Mouse (Mus musculus) adrenal gland, adult 8-10 months (tissue): ENCODE results near the gene Rgs3. TPM values are rescaled to one million over a fixed set of nuclear protein-coding genes. Genes with fewer than 3 reads are reported as not detected.
A peak's percentile ranks its signal among the peaks of the same experiment; 100 is the strongest.

Experiments
- DNase-seq: peaks from one replicate; pipeline ENCODE4 v3.0.0; 2022
- total RNA-seq, 4 experiments: library from RNA; stranded (reverse); gene quantifications; 2 replicates each; pipeline ENCODE4 v1.2.4; 2022

Gene Rgs3
- total RNA-seq: 10 to 100 TPM; 30.0 to 44.5 (median 38.0) TPM

DNA sequence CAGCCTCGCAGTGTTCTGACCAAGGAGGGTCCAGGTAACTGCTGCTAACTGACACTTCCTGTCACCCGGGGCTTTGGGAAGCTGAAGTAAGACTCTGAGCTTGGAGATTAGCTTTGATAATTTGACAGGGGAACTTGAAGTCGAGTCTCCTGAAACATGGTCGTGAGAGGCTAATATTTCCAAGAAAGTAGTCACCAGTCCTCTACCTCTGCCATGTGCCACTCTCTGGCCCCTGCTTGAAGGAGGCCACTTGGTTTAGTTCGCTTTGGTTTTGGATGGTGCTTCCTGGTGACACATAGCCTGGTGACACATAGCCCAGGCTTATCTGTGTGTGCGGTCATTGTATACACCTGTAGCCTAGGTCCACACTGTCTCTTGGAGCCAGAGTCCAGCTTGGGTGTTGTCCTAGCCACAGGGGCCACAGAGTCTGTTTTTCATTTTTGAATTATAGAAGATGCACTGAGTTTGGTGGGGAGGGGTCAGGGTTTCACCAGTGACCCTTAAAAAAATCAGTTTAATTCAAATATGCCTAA, at the start of gene Rgs3:
Rgs3 (plus strand) TSS at position 51 of the 533 bp plus-strand sequence.
- no peak for DNase-seq

DNA sequence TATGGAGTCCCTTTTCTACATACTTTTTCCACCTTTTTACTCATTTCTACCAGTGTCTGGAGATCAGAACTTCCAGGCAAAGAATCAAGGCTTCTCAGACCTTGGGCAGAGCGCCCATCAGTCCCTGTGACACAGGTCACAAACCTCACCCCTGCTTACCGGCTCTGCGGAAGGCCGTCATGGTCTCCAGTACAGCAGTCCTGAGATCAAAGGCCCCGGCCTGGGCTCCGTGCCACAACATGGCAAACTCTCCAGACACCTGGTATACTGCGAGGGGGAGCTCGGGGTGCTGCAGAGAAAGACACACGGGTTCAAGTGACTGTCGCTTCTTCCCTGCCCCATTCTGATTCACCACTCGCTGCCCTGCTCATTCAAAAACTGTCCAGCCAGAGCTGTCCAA, 49.7 kb upstream of the Rgs3 start:
- peak; percentile 95 for DNase-seq

DNA sequence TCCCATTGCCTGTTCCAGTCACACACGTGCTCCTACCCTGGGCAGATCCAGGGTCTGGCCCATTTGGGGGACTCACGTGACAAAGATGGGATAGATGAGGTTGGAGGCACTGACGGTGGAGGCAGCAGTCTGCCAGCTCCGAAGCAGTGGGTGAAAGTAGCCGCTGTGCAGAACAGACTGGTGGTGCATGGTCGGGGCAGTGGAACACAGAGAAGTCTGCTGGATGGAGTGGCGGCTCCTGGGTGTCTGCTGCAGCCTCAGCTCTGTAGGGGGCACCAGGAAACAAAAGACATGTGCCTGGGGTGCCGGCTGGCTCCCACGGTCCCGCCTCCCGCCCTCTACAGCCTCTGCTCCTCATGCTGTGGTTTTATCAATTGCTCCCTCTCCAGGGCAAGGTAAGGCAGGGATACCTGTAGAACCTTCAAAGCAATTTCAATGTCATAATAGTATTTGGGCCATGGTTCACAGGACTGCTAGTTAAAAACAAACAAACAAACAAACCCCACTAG, 45.6 kb upstream of the Rgs3 start:
- no peak for DNase-seq

GRCm38 (mm10) chr4:62514995-62515394, 44.7 kb upstream of the Rgs3 start:
- DNase-seq: no peak

DNA sequence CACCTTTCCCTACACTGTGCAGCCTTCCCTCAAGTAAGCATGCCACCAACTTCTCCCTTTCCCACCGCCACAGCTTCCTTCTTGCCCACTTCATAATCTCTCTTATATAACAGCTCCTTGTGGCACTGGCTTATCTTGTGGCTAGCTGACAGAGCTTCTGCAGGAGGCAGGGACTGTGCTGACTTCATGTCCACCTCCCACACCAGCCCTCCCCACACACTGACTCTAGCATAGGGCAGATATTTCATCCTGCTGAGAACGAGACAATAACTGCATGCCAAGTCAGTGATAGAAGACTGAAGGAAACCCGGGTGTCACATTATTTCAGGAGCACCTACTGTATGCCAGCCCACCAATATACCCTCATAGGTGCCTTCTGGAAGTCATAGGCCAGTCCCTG, 44.2 kb upstream of the Rgs3 start:
- DNase-seq: no peak

- no peak for DNase-seq
These were observed 43.6 kb upstream of the Rgs3 start for GRCm38 (mm10) chr4:62516079-62516478.

DNA sequence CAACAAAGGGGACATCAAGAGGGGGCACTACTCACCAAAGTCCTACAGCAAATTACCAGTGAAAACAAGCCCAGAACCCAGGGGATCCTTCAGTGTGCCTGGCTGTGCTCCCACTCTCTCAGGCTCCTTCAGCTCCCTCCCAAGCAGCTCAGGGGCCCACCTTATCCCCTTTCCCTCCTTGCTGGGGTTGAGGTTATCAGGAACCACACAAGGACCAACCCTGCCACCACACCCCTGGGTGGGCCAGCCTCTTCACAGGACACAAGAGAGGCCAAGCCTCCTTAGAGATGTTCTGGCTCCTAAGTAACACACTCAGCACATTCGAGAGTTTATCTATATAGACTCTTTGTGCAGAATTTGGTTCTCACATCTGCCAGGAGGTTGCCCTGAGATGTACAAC, 43.1 kb upstream of the Rgs3 start:
- no peak for DNase-seq

GRCm38 (mm10) chr4:62517046-62517445, 42.6 kb upstream of the Rgs3 start:
- DNase-seq: no peak

DNA sequence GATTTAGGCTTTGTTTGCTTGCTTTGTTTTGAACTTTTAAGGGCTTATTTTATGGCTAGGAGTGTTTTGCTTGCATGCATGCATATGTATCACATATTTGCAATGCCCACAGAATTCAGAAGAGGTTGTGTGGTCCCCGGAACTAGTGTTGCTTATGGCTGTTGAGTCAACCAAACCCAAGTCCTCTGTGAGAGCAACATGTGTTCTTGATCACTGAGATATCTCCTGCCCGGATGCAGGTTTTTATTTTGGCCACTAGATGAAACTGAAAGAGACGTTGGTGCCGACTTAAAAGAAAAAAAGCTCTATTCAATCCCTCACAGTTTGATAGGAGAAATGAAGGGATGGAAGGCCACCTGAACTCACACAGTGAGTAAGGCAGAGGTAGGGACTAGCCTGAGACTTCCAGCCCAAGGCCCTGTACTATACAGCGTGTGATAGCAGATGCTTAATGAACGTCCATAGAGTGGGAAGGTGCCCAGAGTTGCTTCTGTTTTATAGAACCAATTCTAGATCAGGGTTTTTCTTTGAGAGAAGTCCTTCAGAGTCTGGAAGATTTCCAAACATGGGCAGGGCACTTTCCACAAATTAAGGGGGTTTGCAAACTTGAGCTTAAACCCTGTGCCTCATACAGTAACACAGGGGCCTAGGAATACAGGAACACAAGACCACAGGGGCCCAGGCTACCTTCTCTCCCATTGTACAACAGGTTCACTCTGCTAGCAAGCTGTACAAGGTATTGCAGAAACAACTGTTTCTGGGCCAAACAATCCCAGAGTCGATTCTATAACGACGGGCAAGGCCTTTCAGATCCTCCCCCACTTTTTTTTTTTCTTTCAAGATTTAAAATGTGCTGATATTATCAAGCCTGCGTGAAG, 41.9 kb upstream of the Rgs3 start:
- DNase-seq: no peak

DNA sequence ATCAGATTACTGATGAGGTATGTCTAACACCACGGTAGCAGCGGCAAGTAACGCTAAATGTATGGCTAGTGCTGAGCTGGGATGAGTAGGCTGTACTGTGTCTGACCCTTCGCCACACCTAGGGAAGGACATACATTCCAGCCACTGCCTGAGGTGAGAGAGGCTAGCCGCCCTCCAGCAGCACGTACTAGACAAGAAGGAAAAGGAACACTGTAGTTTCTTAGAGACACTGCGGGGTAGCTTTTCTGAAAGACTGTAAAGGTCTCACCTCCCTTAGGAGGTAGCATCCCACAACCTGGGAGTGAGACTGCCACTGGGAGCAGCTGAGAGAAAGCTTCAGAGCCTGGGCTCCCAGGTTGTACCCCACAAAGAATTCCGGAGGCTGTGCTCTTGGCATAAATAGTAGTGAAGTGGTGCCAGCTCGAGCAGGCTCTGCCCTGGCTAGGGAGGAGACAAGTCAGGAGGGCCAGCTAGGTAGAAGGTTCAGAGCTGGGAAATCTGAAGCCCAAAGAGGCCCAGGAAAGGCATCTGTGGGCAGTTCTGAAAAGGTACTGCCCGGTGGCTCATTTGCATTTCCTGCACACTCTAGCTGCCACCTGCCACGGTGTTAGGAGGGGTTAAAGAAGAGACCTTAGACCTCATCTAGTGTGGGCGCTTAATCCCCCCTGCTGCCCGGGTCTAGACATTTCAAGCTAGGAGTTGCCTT, 41.1 kb upstream of the Rgs3 start:
- DNase-seq: no peak

GRCm38 (mm10) chr4:62519122-62519848, 40.4 kb upstream of the Rgs3 start:
- peak; percentile 65 for DNase-seq

- DNase-seq: peak; percentile 92
These were observed 39.8 kb upstream of the Rgs3 start, which contains the start of gene Alad for GRCm38 (mm10) chr4:62519849-62520233. Gene Alad, minus strand, starts transcription at chr4:62519918.

DNA sequence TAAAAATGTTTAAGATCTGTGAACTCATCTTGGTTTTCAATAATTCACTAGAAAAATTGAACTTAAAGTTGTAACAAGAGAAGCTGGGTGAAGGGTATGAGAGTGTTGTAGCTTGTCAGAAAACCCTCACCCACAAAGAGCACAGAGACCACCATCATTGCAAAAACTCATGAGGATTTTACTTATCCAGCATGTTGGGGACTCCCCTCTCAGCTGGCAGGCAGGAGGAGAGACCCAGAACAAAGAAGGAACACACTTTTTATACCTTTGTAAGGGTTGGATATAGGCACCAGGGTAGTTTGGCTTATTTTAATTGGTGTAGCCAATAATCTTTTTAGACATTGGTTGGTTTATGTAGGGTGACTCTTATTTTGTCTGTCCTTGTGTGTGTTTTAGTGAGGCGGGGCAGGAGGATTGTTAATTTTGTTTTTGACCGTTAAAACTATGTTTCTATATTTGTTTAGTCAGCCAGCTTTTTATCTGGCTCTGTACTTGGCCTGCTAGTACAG, 38.7 kb upstream of the Rgs3 start:
- DNase-seq: no peak

DNA sequence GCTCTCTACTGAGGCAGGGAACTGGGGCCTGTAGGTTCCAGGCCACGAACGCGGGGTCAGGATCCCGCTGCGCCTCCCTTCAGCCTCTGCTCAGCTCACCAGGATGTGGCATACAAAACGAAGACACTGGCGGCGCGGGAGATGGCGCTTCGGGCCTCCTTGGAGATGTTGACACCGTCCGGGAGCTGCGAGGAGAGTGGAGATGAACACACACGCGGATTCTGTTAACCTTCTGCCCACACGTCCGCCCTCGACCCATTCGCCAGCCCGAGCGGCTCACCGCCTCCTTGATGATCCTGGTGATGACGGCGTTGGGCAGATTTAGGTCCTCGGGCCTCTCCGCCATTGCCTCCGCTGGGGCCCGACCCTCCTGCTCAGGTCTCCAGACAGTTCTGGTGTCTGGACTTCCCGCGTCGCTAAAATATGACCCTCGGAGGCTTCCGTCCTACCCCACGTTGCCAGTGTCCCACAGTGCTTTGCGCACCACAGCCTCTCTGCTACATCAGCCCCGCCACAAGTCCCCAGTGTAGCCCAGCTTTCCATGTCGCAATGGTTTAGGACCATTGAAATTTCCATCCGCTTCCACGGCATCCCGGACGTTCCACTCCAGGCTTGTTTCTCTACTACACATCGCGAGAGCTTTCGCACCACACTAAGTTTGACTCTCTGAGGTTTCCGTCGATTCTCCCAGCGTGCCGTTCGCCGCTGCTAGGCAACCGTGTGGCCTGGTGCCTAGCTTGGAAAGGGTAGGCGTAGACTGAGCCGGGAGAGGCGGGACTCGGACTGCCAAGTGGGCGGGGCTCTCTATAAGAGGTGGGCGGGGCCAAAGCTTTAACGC, 34.8 kb upstream of the Rgs3 start, which contains the start of the genes Pole3 and 4933430I17Rik:
Pole3 (minus strand) TSS at position 418 of the 838 bp plus-strand sequence.
4933430I17Rik (plus strand) TSS at position 719 of the 838 bp plus-strand sequence.
- peak; percentile 96 for DNase-seq

- no peak for DNase-seq
These were observed 34.2 kb upstream of the Rgs3 start for GRCm38 (mm10) chr4:62525489-62525811.

GRCm38 (mm10) chr4:62526256-62526655, 33.4 kb upstream of the Rgs3 start:
- DNase-seq: no peak

DNA sequence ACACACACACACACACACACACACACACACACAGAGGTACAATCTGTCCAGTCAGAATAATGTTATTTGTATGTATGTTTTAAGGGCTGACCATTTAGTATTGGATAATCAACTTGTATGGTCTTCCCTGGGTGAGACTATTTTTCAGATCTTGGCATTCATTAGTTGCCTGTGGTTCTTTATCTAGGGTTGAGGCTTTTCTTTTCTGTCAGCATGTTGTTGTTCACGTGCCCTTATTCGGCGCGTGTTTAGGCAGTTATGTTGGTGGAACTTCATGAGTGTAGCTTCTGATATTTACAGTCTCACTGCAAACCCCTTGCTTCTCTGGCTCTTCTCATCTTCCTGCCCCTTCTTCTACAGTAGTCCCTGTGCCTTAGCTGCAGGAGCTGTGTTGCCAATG, 32.0 kb upstream of the Rgs3 start:
- no peak for DNase-seq

- no peak for DNase-seq
These were observed 25.9 kb upstream of the Rgs3 start for GRCm38 (mm10) chr4:62533729-62534128.

GRCm38 (mm10) chr4:62541802-62542201, 17.8 kb upstream of the Rgs3 start:
- no peak for DNase-seq

GRCm38 (mm10) chr4:62543782-62544181, 15.9 kb upstream of the Rgs3 start:
- no peak for DNase-seq

- DNase-seq: no peak
These were observed 14.8 kb upstream of the Rgs3 start for GRCm38 (mm10) chr4:62544801-62545200.
